Comparison of ENCODE assay signal across 19 mouse cellular contexts in genomic region chr11:88624627-88625026, GRCm38 (mm10).
DNase-seq lines count a peak whose midpoint lies in the region; ATAC-seq and TF ChIP-seq lines count a peak whose summit lies in the region.
"Had no signal": no experiment of that assay in that cellular context is flagged by ENCODE, and none has a peak within 500 bp of the region (broad histone marks: within the 10 kb centered on the region; RNA-seq: fewer than 3 reads in every experiment).

No protein-coding gene starts in this region.

- H3K27me3 ChIP-seq in heart, embryonic 10.5 days (ENCODE audit: insufficient read depth, poor library complexity, severe bottlenecking) = no peaks in the 10 kb centered on the region
- H3K27me3 ChIP-seq in kidney, embryonic 15.5 days = no peaks in the 10 kb centered on the region
- no peaks in the 10 kb centered on the region for H3K27me3 ChIP-seq in E14TG2a.4 (ENCODE audit: insufficient read depth, low read length)
- no peaks in the 10 kb centered on the region for H3K27me3 ChIP-seq in midbrain, embryonic 16.5 days (ENCODE audit: control insufficient read depth, insufficient read depth, low read depth, low read length)
- H3K27me3 ChIP-seq: forebrain, embryonic 13.5 days had no signal

- no peak overlapping the region for H3K4me3 ChIP-seq in heart, embryonic 10.5 days
- H3K4me3 ChIP-seq in kidney, embryonic 15.5 days (replicated peaks) = no peak overlapping the region
- peak overlapping the region; percentile 65 for H3K4me3 ChIP-seq in E14TG2a.4 (replicated peaks; ENCODE audit: low read length)
- no peak overlapping the region for H3K4me3 ChIP-seq in midbrain, embryonic 16.5 days (ENCODE audit: low read depth, low read length)
- H3K4me3 ChIP-seq: forebrain, embryonic 13.5 days; myocyte had no signal

- peaks cover 98% of the 10 kb centered on the region for H3K4me1 ChIP-seq in heart, embryonic 10.5 days
- peaks cover 97% of the 10 kb centered on the region for H3K4me1 ChIP-seq in kidney, embryonic 15.5 days
- peaks cover 96% of the 10 kb centered on the region for H3K4me1 ChIP-seq in E14TG2a.4 (replicated peaks; ENCODE audit: low read depth, low read length)
- H3K4me1 ChIP-seq in midbrain, embryonic 16.5 days (ENCODE audit: control insufficient read depth, insufficient read depth, low read length) = peaks cover 35% of the 10 kb centered on the region

- TF ChIP-seq CTCF in E14TG2a.4 (conservative IDR thresholded peaks at IDR 0.05; ENCODE audit: low read length) = no peak

- WGBS in heart, embryonic 10.5 days = 80% methylated on average over 6 of the region's 6 CpGs
- 53% methylated on average over 6 of the region's 6 CpGs for WGBS in kidney, embryonic 15.5 days
- 72% methylated on average over 6 of the region's 6 CpGs for WGBS in midbrain, embryonic 16.5 days

- no peak for ATAC-seq in kidney, embryonic 15.5 days (replicated peaks; ENCODE audit: low FRiP score)
- no peak for ATAC-seq in midbrain, embryonic 16.5 days
- ATAC-seq: forebrain, embryonic 13.5 days; hindbrain, postnatal 0 days had no signal

- no peak for DNase-seq in heart, embryonic 10.5 days (ENCODE audit: low spot score)
- DNase-seq in heart, adult 9 months (ENCODE audit: low spot score in 2 of 2) = no peak
- no peak for DNase-seq in kidney, adult 11 months
- peak; percentile 95 for DNase-seq in ZHBTc4 (ENCODE audit: low read depth, low spot score)
- no peak for DNase-seq in gastrocnemius, adult 18-20 months (ENCODE audit: low spot score)
- DNase-seq: adrenal gland, adult 2 months; cerebellum, postnatal 14 days; embryo, embryonic 11 days; kidney, adult 8-10 months; lung, adult 2 months had no signal

- no peaks in the 10 kb centered on the region for H3K9me3 ChIP-seq in heart, embryonic 10.5 days
- H3K9me3 ChIP-seq in kidney, embryonic 15.5 days (replicated peaks) = no peaks in the 10 kb centered on the region
- no peaks in the 10 kb centered on the region for H3K9me3 ChIP-seq in E14TG2a.4 (ENCODE audit: low read length)
- H3K9me3 ChIP-seq in midbrain, embryonic 16.5 days (replicated peaks; ENCODE audit: control insufficient read depth, low read length, poor library complexity, severe bottlenecking) = no peaks in the 10 kb centered on the region
- H3K9me3 ChIP-seq: forebrain, embryonic 13.5 days; G1E had no signal

- no peak overlapping the region for H3K9ac ChIP-seq in kidney, embryonic 15.5 days
- H3K9ac ChIP-seq in midbrain, embryonic 16.5 days (ENCODE audit: low read depth, low read length) = no peak overlapping the region
- H3K9ac ChIP-seq: forebrain, embryonic 13.5 days had no signal

- H3K36me3 ChIP-seq in heart, embryonic 10.5 days = peaks cover 8% of the 10 kb centered on the region; the same call in 1 of the 2 replicates
- no peaks in the 10 kb centered on the region for H3K36me3 ChIP-seq in kidney, embryonic 15.5 days
- peaks cover 17% of the 10 kb centered on the region; the same call in 1 of the 2 replicates for H3K36me3 ChIP-seq in E14TG2a.4 (ENCODE audit: insufficient read depth, low read length)
- no peaks in the 10 kb centered on the region for H3K36me3 ChIP-seq in midbrain, embryonic 16.5 days (ENCODE audit: control insufficient read depth, insufficient read depth, low read length)

- 0 out of 2 replicates have a peak overlapping the region, but pooled peaks have one; percentile 47 for H3K27ac ChIP-seq in heart, embryonic 10.5 days
- H3K27ac ChIP-seq in kidney, embryonic 15.5 days = peak overlapping the region; percentile 70
- no peak overlapping the region for H3K27ac ChIP-seq in midbrain, embryonic 16.5 days (ENCODE audit: low read length)
- H3K27ac ChIP-seq: forebrain, embryonic 13.5 days; hindbrain, postnatal 0 days; macrophage had no signal

- H3K4me2 ChIP-seq in kidney, embryonic 15.5 days = peak overlapping the region; percentile 20; the same call in 1 of the 2 replicates
- H3K4me2 ChIP-seq in midbrain, embryonic 16.5 days (ENCODE audit: low read length) = no peak overlapping the region
- H3K4me2 ChIP-seq: forebrain, embryonic 13.5 days; midbrain, embryonic 11.5 days had no signal
